Mouse (Mus musculus) left cerebral cortex, adult 2 months (tissue): ENCODE measurements around the gene 1700021F05Rik. TPM values are rescaled to one million over a fixed set of nuclear protein-coding genes. Genes with fewer than 3 reads are reported as not detected.
"Not testable (repeated sequence)": the region's sequence is repeated elsewhere in the genome, so short reads cannot be mapped to it uniquely, and the experiment has no call there.

ENCODE experiments used
- DNase-seq, 2 experiments: peaks; one replicate each; pipeline ENCODE4 v3.0.0; 2021 to 2022; ENCODE audit warnings: low spot score in 2 of 2, mixed read lengths in 1 of 2; ENCODE audit errors: extremely low spot score in 1 of 2
- H3K27ac ChIP-seq: fragments of 200-600 bp; 2 replicates; pipeline ENCODE4 v1.8.1; 2022
- H3K4me3 ChIP-seq: fragments of 200-600 bp; 2 replicates; pipeline ENCODE4 v1.8.1; 2022
- CTCF ChIP-seq: fragments of 200-600 bp; IDR thresholded peaks from 2 replicates; pipeline ENCODE4 v1.8.1; 2022; ENCODE audit warnings: antibody characterized with exemption, mild to moderate bottlenecking, moderate library complexity
- intact Hi-C: fragments of 180-260 bp; cut with DNase I; formaldehyde crosslinking; loops from one replicate; pipeline ENCODE4 v1.15.1; 2025
- total RNA-seq, 2 experiments: library from RNA; stranded (reverse); gene quantifications; 2 replicates each; pipeline ENCODE4 v1.2.3; 2021

The 1700021F05Rik gene
- total RNA-seq, 2 experiments from 2014 or later, result 43.4 to 50.4 TPM

GRCm38 (mm10) chr10:43537652-43538051 lies 3.1 kb downstream of the 1700021F05Rik start:
- Histone ChIP-seq H3K27ac (no peak overlapping the region), H3K4me3 (no peak overlapping the region)
- no peak for DNase-seq
- intact Hi-C loops, result no loop called here
- TF ChIP-seq CTCF, result no peak

DNA sequence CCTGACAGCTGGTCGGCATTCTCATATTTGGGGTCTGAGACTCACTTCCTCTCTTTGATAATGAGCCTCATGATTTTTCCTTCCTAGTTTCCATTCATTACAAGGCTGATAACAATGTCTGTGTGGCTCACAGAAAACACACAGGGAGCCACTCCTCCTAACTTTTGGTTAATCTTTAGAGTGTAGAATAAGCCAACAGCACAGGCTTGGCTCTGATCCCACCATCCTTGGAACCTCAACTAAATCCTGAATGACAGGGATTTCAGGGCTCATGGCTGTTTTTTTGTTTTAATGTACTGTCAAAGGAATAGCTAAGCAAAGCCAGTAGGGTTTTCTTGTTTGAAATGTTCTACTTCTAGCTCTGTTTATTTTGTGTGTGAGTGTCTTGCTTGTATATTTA lies 6.4 kb downstream of the 1700021F05Rik start:
- Histone ChIP-seq H3K27ac (no peak overlapping the region), H3K4me3 (no peak overlapping the region)
- intact Hi-C loops, result no loop called here
- TF ChIP-seq CTCF, result no peak
- DNase-seq, result no peak

DNA sequence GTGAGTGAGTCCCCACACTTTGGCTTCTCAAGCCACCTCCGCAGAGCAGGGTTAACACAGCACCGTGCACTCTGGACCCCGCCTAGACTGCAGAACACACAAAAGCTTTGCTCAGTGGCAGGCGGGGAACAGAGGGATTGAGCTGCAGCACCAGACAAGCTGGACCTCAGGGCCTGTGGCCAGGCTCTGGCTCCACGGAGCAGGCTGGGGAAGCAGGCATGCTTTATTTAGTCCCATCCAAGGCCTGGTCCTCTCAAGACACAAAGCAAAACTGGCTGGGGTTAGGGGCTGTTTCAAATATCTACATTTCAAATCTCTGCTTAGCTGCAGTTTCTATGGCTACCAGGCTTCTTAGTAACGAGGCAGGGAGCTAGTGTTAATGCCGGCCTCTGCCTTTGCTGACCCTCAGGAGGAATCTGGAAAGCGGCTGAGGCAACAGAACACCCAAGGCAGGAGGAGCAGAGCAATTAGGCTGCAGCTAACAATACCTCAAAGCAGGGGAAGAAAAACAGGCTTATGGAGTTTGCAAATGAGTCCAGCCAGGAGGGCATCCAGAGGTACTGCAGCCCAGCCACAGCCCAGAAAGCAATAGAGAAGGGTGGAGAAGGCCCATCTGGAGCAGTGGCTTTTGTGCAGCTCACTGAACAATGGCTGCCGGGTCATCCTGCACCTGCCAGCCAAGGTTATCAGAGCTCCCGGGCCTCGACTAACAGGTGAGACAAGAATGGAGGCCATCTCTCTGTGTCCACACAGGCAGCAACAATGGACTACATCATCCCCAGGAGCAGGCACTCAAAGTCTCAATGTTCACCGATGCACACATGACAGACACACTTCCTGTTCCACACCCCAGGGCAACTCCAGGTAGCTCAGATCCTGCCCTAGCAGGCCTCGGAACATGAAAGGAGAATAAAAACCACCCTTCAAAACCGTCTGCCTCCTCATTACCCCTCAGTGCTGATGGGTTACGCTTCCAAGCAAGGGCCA lies 13.2 kb downstream of the 1700021F05Rik start:
- no peak overlapping the region for H3K27ac ChIP-seq
- peak in 1 of 2 experiments; percentile 29 for DNase-seq
- peak; percentile 17 for TF ChIP-seq CTCF
- intact Hi-C loops, result no loop called here
- no peak overlapping the region for H3K4me3 ChIP-seq

DNA sequence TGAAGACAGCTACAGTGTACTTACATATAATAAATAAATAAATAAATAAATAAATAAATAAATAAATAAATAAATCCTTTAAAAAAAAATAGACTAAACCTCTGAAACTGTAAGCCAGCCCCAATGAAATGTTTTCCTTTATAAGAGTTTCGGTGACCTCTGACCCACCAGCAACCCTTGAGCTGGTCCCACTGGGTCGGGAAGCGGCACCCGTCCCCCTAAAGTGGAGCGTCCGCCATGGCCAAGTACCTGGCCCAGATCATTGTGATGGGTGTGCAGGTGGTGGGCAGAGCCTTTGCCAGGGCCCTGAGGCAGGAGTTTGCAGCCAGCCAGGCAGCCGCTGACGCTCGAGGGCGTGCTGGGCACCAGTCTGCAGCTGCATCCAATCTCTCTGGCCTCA lies 16.9 kb downstream of the 1700021F05Rik start, which contains the start of gene Gm9803:
Gm9803 (plus strand) TSS at position 154 of the 400 bp plus-strand sequence.
- H3K4me3 ChIP-seq, DNase-seq, H3K27ac ChIP-seq, intact Hi-C loops: not testable (repeated sequence)

GRCm38 (mm10) chr10:43519977-43520376 lies 20.8 kb downstream of the 1700021F05Rik start:
- no peak for DNase-seq
- no peak for TF ChIP-seq CTCF
- intact Hi-C loops, result no loop called here
- H3K27ac ChIP-seq, result no peak overlapping the region
- no peak overlapping the region for H3K4me3 ChIP-seq

DNA sequence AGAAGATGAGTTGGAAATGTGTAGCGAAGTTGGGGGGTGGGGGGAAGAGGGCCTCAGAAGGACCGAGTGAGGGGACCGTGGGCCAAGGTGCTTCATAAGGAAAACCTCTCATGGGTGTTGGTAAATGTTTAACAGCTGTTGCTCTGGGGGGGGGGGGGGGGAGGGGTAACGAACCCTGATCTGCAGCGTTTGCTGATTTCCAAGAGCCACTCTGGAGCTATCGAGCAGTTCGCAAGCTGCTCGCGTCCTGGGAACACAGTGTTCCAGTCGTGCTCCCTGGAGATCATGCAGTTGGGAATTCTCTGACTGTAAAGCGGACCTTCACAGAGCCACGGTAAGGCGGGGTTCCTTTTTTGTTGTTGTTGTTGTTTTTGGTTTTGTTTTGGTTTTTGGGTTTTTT lies 22.4 kb downstream of the 1700021F05Rik start:
- H3K27ac ChIP-seq, result no peak overlapping the region
- no peak for TF ChIP-seq CTCF
- no peak overlapping the region for H3K4me3 ChIP-seq
- DNase-seq, result no peak
- intact Hi-C loops, result no loop called here

- intact Hi-C loops, result no loop called here
- Histone ChIP-seq H3K4me3 (no peak overlapping the region), H3K27ac (no peak overlapping the region)
- no peak for TF ChIP-seq CTCF
- no peak for DNase-seq
Measured at GRCm38 (mm10) chr10:43517836-43518235, 23.0 kb downstream of the 1700021F05Rik start.

DNA sequence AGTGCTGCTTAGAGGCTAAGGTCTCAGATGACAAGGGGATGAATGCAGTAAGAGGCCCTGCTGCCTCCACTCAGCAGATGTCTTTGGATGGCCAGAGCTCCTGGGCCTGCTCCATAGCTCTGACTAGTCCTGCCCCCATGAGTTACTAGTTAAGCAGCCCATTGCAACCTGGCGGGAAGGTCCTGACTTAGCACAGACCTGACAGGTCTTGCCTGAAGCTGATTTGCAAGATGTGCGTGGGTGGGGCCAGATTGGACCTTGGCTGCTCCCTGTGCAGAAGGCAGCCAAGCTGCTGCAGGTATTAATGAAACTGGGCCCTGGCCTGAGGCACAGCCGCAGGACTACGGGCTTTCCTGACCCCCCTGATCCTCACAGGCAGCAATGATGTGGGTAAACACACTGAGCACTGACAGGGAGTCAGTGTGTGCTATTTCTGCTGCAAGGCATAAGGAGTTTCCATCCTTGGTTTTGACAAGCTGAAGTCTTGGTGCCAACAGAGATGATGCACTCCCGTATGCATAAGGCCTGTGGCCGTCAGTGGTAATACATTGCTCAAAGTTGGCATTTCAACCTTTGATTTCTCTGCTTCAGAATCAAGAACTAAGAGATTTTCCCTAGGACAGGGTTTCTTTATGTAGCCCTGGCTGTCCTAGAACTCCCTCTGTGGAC lies 23.7 kb downstream of the 1700021F05Rik start:
- no peak for DNase-seq
- TF ChIP-seq CTCF, result no peak
- intact Hi-C loops, result no loop called here
- no peak overlapping the region for H3K4me3 ChIP-seq
- no peak overlapping the region for H3K27ac ChIP-seq

GRCm38 (mm10) chr10:43512976-43513375 lies 27.8 kb downstream of the 1700021F05Rik start:
- no peak overlapping the region for H3K4me3 ChIP-seq
- no peak for TF ChIP-seq CTCF
- H3K27ac ChIP-seq, result no peak overlapping the region
- intact Hi-C loops, result no loop called here
- no peak for DNase-seq

DNA sequence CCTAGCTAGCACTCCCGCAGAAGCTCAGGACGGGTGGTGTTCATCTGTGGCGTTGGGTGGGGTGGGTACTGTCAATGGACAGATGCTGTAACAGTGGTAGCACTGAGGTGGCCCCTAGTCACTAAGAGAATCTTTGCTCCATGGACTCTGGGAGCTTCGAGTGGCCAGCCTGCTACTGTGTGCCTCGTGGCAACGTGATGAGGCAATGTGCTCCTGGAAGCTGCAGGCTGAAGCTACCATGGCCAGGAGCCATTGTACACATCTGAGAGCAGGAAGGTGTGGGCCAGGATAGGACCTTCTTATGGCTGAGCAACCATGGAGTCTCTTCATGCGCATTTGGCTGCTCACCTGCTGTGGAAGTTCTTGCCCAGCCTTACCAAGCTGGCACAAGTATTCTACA lies 31.6 kb downstream of the 1700021F05Rik start:
- Histone ChIP-seq H3K27ac (no peak overlapping the region), H3K4me3 (no peak overlapping the region)
- intact Hi-C loops, result no loop called here
- TF ChIP-seq CTCF, result no peak
- no peak for DNase-seq

DNA sequence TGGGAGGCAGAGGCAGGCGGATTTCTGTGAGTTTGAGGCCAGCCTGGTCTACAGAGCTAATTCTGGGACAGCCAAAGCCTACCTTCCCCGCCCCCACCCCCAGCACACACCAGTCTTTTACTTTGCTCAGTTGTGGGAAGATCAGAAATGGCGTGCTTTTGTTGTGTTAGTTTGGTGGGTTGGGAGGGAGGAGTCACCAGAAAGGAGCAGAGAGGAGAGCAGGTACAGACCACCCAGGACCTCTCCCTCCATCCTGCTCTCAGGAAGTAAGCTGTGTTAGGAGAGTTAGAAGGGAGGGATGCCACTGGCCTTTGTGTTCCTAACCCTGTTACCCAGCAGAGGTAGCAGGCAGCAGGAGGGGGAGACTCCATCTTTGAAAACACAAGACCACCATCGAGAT lies 33.7 kb downstream of the 1700021F05Rik start:
- Histone ChIP-seq H3K27ac (no peak overlapping the region), H3K4me3 (no peak overlapping the region)
- intact Hi-C loops, result no loop called here
- TF ChIP-seq CTCF, result no peak
- no peak for DNase-seq

- TF ChIP-seq CTCF, result no peak
- no peak for DNase-seq
- intact Hi-C loops, result no loop called here
Measured at GRCm38 (mm10) chr10:43504291-43504690, 36.5 kb downstream of the 1700021F05Rik start.

More at GRCm38 (mm10) chr10:43504291-43504690, 36.5 kb downstream of the 1700021F05Rik start:
- H3K27ac ChIP-seq, result no peak overlapping the region
- no peak overlapping the region for H3K4me3 ChIP-seq
